Mouse (Mus musculus): ENCODE measurements at regions not wholly inside any gene's neighbourhood (a gene's known extent, or its start where the extent isn't known, plus 50 kb on each side); places are given as distances from the start of the nearest gene placed in this dataset.

DNA sequence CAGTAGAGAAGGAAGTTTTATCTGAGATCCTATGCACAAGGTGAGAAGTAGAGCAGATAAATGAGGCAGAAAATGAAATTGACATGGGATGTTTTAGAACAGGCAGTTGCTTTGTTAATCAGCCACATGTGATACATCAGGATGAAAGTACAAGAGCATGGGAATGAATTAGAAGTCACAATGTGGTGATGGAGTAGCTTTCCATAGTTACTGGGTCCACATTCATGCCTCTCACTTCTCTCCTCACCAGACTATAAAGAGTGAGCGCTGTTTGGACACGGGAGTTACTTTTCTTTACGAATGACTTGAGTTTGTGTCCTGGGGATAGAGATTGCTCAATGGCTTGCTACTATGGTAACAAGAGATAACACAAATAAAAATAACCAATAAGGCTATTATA is 1076.6 kb downstream of the Rapgef2 start:
- no peak overlapping the region for H3K9ac ChIP-seq
- no peaks in the 10 kb centered on the region for H3K27me3 ChIP-seq (replicated peaks)
- H3K36me3 ChIP-seq: no peaks in the 10 kb centered on the region
- 74% methylated on average over 3 of the region's 3 CpGs for WGBS
- no peak overlapping the region for H3K4me2 ChIP-seq
- no peaks in the 10 kb centered on the region for H3K4me1 ChIP-seq
- no peak overlapping the region for H3K4me3 ChIP-seq
- H3K9me3 ChIP-seq: no peaks in the 10 kb centered on the region
- H3K27ac ChIP-seq (replicated peaks): no peak overlapping the region
- ATAC-seq (ENCODE audit: extremely low read depth, insufficient number of reproducible peaks, low FRiP score, low TSS enrichment): no peak

DNA sequence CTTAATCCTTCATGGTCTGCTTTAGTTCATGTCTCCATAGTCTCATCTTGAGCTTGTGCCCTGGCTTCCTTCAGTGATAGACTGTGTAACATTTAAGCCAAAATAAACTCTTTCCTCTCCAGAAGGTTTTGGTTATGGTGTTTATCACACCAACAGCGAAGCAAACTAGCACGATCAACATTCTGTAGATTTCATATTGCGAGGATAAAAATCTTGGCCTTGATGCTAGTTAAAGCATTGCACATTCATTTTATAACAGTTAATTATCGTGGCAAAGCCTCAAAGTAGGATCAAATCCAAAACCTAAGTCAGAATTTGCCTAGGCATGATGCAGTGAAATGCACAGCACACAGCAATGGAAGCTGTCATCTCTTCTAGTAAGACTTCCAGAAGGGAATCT is 1123.7 kb downstream of the Rapgef2 start:
- H3K36me3 ChIP-seq: no peaks in the 10 kb centered on the region
- WGBS: 73% methylated on average over 4 of the region's 4 CpGs
- H3K27ac ChIP-seq (replicated peaks): no peak overlapping the region
- no peaks in the 10 kb centered on the region for H3K27me3 ChIP-seq (replicated peaks)
- no peak for ATAC-seq (ENCODE audit: extremely low read depth, insufficient number of reproducible peaks, low FRiP score, low TSS enrichment)
- no peak overlapping the region for H3K9ac ChIP-seq
- H3K9me3 ChIP-seq: no peaks in the 10 kb centered on the region
- no peak overlapping the region for H3K4me2 ChIP-seq
- H3K4me3 ChIP-seq: no peak overlapping the region
- H3K4me1 ChIP-seq: no peaks in the 10 kb centered on the region

DNA sequence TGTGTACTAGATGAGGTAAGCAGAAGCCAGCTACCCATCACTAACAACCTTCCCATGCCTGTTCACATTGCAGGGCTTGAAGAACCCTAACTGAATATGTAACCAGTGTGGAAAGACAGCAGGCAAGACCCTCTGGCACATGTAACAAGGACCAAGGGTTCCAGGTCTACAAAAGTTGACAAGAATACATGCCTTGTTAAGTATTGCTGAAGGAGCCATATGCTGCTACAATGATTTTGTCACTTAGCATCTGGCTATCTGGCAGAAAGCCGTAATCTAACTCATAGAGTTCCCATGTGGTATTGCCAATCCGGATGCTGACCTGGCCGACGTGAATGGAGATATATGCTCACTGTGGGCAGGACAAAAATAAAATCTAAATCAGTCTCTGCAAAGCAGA is 1127.9 kb downstream of the Rapgef2 start:
- H3K4me1 ChIP-seq: no peaks in the 10 kb centered on the region
- WGBS: 84% methylated on average over 4 of the region's 4 CpGs
- no peaks in the 10 kb centered on the region for H3K9me3 ChIP-seq
- H3K9ac ChIP-seq: no peak overlapping the region
- no peak overlapping the region for H3K27ac ChIP-seq (replicated peaks)
- H3K27me3 ChIP-seq (replicated peaks): no peaks in the 10 kb centered on the region
- no peak overlapping the region for H3K4me2 ChIP-seq
- no peaks in the 10 kb centered on the region for H3K36me3 ChIP-seq
- no peak for ATAC-seq (ENCODE audit: extremely low read depth, insufficient number of reproducible peaks, low FRiP score, low TSS enrichment)
- H3K4me3 ChIP-seq: no peak overlapping the region

All from heart, embryonic 13.5 days (tissue).